Mouse (Mus musculus) brain, adult 2 months (tissue): ENCODE data around the gene Rtp4.

Experiments
- DNase-seq: peaks from one replicate; pipeline ENCODE4 v3.0.0; 2011; ENCODE audit warnings: low read depth, low spot score

Rtp4 gene

DNA sequence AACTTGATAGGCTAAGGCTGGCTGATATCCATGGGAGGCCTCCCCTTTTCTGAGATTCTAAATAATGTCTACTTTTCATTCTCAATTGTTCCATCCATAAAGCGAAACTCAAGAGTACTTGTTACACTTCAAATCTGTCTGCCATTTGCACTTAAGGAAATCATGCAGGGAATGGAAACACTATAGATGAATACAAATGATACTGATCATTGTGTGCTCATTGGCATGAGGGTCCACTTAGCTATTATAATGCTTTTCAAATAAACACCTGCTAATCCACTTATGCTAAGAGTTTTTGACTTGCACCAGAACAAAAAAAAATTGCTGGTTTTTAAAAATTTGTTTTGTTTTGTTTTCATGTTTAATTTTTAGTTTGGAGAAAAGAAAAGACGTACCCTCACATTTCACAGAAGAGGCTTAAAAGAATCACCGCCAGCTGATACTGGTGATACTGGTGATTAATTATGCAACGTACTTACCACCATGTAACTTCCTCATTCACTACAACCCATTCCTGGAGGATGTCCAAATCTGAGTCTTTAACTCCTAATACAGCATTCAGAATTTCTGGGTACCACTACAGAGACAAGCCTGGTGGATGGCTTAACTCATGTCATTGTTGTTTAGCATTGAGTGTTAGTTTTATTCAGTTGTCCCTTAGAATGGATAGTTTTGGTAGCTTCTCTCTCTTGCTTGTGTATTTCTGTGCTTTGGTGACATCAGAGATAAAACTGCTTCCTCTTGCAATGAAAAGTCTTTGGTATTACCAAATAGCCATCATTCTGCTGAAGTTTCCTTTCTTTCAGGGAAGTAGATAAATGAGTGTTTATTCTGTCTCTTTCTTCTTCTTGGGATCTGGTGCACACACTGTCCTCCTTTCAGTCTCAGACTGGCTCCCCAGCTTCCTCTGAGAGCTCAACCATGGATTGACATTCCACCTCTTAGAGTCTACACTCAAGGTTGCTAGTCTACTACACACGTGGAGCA lies 71.3 kb downstream of the Rtp4 start:
- DNase-seq = no peak

DNA sequence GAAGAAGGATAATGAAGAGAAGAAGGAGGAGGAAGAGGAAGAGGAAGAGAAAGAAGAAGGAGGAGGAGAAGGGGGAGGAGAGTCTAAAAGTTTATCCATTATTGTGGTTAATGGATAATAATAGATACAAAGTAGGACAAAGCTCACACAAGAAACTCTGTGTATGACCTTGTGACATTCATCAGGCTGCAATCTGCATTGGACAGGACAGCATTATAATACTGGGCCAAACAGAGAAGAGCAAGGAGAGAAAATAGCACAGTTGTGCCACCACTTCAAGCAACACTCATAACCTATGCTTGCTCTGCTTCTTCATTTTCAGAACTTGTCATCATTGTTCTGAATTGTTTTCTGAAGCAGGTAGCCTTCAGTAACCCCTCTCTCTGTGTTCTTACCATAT lies 72.4 kb downstream of the Rtp4 start:
- no peak for DNase-seq

DNA sequence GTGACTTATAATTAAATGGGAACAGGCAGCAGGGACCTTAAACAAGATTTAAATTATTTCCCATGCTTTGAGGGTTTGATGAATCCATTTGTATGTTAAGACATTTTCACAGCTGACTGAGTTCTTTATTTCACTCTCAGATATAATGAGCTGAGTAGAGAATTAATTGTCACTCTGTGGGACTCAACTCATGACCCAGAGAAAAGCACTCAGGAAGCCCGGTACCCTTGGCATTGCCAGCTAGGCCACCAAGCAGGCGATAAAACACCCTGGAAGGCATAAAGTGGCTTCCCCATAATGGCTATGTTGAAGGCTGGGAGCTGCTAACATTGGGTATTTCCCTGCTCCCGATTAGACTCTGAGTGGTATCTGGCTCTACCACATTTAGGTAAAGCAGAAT lies 76.6 kb downstream of the Rtp4 start:
- DNase-seq = no peak

DNA sequence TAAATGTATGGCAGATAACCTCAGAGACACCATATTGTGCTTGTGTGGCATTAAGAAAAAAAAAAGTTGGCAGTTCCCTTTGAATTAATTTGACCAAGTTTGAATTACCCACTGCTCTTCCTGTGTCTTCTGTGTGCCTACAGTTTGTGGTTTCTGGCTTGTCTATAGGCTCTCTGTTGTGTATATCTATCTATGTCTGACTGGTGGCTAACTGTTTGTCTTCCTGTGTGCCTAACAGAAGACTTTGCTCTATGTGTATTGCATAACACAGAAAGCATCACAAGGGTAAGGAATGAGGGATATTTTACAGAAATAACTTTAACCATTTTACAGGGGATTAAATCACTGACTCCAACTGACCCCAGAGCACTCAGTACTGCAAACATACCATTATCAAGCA lies 77.9 kb downstream of the Rtp4 start:
- DNase-seq = no peak

DNA sequence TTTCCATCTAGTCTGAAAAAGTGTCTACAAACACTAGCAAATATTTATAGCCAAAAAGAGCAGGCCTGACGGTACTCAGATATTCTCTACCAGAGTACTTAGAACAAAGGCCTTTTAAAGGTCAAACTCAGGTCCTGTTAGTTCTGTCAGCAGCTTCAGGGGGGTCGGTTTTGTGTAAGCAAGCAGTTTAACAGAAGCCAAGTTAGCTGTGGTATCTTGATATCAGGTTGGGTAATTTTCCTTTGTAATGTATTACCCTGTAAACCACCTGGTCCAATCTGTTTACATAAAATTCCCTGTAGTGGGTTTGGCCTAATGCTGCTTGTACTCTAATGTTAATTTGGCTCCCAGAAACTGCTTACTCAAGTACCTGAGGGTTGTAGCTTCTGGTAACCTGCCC lies 86.1 kb downstream of the Rtp4 start:
- DNase-seq = no peak

DNA sequence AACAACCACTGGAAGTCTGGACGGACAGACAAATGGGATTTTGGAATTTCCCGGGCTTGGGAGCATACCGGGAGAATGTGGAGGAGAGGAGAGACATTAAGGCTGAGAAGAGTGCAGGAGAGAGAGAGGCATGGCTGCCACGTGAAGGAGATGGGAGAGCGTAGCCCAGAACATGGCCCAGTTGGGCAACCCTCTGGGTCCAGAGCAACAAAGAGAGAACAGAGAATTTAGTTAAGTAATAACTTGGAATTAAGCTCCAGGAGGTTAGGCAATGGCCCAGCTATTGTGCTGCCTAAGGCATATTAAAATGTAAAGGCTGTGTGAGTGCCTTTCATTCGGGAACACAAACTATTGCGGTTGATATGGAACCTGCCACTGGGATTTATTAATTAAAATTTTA lies 86.6 kb downstream of the Rtp4 start:
- DNase-seq = no peak

DNA sequence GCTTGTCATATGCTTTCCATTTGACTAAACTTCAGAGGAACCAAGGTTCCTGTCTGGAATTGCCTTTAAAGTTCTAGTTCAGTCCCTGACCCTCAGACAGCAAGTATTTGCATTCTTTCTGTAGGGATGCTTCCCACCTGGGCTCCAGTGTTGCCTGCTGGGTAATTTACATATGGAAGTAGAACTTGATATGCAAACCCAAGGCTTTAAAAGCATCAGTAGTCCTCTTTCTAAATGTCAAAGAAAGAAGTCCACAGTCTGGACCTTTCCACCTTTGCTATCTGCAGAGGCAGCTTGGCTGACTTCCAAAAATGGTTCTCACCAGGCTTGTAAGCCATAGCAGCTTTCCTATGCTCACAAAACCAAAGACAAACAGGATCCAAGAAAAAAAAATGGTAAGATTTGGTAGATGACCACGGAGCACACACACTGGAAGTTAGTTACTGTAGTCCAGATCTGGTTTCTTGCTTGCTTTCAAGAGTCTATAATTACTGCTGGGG lies 87.9 kb downstream of the Rtp4 start:
- peak; percentile 13 for DNase-seq

DNA sequence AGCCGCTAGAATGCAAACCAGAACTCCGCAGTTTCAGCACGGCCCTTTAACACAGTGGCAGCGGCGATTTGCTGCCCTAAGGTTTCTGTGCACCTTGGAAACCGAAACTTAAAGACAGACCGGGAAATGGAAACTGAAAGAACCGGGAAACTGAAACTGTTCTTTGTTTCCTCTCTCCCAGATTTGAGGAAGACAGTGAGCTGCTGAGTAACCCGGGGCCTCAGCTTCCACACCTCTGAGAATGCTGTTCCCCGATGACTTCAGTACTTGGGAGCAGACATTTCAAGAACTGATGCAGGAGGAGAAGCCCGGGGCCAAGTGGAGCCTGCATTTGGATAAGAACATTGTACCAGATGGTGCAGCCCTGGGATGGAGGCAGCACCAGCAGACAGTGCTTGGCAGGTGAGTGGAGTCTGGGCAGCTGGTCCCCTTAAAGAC lies 89.7 kb downstream of the Rtp4 start:
- DNase-seq = peak; percentile 64

DNA sequence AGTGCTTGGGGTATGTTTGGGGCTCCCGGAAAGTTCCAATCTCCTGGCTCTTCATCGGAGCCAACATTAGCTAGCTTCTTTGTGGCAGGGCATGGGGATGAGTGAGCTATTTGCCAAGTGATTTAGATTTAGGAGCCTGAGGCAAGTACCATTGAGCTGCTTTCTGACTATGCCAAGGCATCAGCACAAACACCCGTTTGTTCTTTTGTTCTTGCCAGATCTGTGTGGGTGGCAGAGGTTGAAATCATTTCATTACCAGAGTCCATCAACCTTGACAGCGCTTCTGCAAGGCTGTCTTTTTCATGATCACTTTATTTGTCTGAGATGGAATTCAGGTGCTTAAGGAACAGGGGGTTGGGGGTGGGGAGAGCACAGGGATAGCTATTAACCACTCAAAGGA lies 104.1 kb downstream of the Rtp4 start:
- peak; percentile 67 for DNase-seq

DNA sequence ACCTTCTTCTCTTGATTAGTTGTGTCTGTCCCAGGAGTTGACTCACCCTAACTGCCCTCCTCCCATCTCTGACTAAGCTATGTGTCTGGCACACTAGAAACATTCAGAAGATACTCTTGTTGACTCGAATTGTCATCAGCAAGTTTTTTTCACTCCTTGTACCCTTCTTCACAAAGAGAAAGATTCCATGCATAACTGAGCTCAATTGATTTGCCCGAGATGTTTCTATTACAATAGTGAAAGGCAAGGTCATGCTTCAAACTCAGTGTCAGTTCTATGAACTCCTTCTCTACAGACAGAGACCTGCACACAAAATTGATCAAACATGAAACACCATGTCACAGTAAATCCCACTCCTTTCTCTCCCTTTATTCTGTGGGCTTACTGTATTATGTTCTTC lies 111.4 kb downstream of the Rtp4 start:
- no peak for DNase-seq

DNA sequence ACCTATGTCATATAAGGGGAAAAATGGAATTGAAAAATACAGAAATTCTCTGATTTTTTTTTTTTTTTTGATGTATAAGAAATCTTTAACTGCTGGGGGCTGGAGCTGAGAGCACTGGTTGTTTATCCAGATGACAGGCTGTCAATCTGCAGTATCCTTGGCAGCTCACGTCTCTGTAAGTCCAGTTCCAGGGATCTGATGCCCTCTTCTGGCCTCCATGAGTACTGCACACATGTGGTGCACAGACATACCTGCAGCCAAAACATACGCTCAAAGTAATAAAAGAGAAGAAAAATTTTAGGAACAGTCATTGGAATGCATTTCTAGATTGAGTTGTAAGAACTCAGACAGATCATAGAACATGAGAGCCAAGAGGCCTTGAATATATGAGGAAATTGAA lies 112.6 kb downstream of the Rtp4 start:
- DNase-seq = no peak

DNA sequence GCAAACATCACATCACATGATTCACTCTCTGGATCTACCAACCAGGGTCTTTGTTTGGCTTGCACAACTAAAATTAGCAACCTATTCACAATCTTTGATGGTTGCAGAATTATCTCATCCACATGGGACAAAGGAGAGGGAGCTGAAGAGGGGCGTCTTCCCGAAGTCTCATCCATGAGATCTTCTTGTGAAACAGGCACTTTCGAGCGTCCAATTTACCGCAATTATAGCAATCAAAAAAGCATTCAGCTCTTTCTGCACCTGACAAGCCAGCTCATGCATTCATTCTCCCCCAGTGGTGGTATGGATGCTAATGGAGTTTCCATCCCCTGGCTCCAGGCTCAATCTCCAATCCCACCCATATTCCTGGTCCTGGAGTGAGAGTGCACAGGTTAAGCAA lies 132.9 kb downstream of the Rtp4 start:
- DNase-seq = peak; percentile 39

DNA sequence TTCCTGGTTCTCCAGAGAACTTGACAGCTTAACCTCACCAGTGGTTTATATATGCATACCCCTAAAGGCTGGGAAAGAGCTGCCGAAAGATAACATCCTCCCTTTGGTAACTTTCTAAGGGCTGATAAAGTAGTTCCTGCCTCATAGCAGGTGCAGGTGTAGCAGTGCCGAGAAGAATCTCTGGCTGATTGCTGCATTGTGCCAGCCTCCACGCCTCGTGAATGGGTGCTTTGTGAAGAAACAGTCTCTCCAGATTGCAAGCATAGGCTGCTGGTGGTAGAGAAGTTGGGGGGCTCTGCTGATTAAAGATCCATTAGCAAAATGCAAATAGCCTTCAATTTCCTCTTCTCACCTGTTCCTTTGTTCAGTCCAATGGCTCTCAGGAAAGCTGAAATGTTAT lies 133.4 kb downstream of the Rtp4 start:
- DNase-seq = no peak

DNA sequence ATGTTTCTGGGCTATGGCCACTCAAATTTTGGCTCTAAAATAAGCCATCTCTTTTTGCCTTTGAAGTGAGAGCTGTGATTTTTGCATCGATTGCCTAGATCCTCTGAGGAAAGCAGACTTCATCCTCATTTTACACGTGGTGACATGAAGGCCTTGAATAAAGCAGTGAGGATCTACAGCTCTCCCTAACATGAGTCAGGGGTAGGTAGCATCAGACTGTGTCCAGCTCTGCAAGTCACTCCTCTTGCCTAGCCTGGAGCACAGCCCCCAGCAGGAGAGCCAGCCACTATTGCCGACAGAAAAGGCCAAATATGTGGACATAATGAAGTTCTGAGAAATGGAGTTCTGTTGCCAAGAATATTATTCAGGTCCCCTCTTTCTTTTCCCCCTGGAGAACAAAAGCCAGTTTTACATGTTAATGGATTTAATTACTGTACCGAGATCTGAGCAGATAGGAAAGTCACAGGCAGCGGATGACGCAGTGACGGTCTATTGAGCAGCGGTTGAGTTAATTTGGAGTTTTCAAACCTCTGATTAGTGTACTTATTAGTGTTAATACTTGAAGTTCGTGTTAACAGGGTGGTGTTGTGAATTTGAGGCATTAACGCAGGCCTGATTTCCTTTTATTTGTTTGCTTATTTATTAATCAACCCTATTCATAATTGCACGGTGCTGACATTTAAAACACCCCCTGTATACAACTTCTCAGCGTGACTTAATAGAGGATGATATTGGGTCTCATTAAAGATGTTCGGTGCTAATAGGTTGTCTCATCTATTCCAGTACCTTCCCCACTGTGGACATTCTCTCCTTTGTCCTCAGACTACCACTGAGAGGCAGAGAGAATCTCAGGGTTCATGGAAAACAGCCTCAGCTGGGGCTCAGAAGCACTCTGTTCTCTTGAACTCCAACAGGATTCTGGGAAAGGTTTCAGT lies 139.8 kb downstream of the Rtp4 start:
- no peak for DNase-seq
